Mouse (Mus musculus) G1E (cell line): ENCODE measurements around the gene Dnah17. TPM values are rescaled to one million over a fixed set of nuclear protein-coding genes. Genes with fewer than 3 reads are reported as not detected.

ENCODE experiments used
- ATAC-seq: 2 replicates; pipeline ENCODE4 v1.8.0; 2016; ENCODE audit warnings: mild to moderate bottlenecking; ENCODE audit not compliant: insufficient number of reproducible peaks, poor library complexity, low FRiP score, severe bottlenecking; ENCODE audit errors: extremely low read depth
- DNase-seq: peaks from one replicate; pipeline ENCODE4 v3.0.0; 2012; ENCODE audit warnings: low spot score
- H3K27me3 ChIP-seq: 2 replicates; pipeline ENCODE4 v1.6.1; 2012; ENCODE audit warnings: mild to moderate bottlenecking, low read length, inconsistent platforms; ENCODE audit not compliant: insufficient read depth
- H3K36me3 ChIP-seq: replicated peaks from 2 replicates; pipeline ENCODE3; 2012; ENCODE audit warnings: mild to moderate bottlenecking, inconsistent platforms
- H3K4me1 ChIP-seq: 2 replicates; pipeline ENCODE4 v1.6.1; 2012; ENCODE audit warnings: low read depth, low read length, inconsistent platforms, mixed read lengths; ENCODE audit not compliant: insufficient read depth
- H3K4me3 ChIP-seq: 2 replicates; pipeline ENCODE4 v1.5.1; 2012; ENCODE audit warnings: low read depth, mild to moderate bottlenecking, inconsistent platforms, low read length, moderate library complexity, mixed read lengths
- H3K9me3 ChIP-seq: replicated peaks from 2 replicates; pipeline ENCODE4 v1.6.1; 2012; ENCODE audit warnings: inconsistent platforms
- CTCF ChIP-seq: IDR thresholded peaks from 2 replicates; pipeline ENCODE4 v1.5.1; 2012; ENCODE audit warnings: low read depth, low read length, inconsistent platforms, mixed read lengths
- GATA1 ChIP-seq: IDR thresholded peaks from 2 replicates; pipeline ENCODE4 v1.6.1; 2012; ENCODE audit warnings: borderline replicate concordance, low read length, inconsistent platforms, mixed read lengths
- GATA2 ChIP-seq: IDR thresholded peaks from 2 replicates; pipeline ENCODE4 v1.6.1; 2012; ENCODE audit warnings: low read depth, low read length, inconsistent platforms, borderline replicate concordance
- POLR2AphosphoS5 ChIP-seq: IDR thresholded peaks from 2 replicates; pipeline ENCODE4 v1.6.1; 2012; ENCODE audit warnings: low read depth, low read length, inconsistent platforms; ENCODE audit not compliant: insufficient replicate concordance
- TAL1 ChIP-seq: conservative IDR thresholded peaks from 2 replicates; pipeline ENCODE4 v1.6.1; 2012; ENCODE audit warnings: low read depth, low read length, inconsistent platforms, mixed read lengths
- polyA plus RNA-seq: library from polyadenylated mRNA; stranded (reverse); fragments of >175 nt; gene quantifications from 2 replicates; pipeline ENCODE4 v1.2.3, GENCODE M21; 2012
- total RNA-seq, 2 experiments: library from RNA; stranded (forward) in 1 of 2; stranded (reverse) in 1 of 2; fragments of 200-1000 nt in 1 of 2; fragments of >200 nt in 1 of 2; fragmentation: Nextera tagmentation in 1 of 2; gene quantifications; 2 replicates each; pipeline ENCODE4 v1.2.3; 2014 to 2017

Dnah17 gene
- total and polyA plus RNA-seq, 3 experiments = 0.11 TPM; not detected in 2

DNA sequence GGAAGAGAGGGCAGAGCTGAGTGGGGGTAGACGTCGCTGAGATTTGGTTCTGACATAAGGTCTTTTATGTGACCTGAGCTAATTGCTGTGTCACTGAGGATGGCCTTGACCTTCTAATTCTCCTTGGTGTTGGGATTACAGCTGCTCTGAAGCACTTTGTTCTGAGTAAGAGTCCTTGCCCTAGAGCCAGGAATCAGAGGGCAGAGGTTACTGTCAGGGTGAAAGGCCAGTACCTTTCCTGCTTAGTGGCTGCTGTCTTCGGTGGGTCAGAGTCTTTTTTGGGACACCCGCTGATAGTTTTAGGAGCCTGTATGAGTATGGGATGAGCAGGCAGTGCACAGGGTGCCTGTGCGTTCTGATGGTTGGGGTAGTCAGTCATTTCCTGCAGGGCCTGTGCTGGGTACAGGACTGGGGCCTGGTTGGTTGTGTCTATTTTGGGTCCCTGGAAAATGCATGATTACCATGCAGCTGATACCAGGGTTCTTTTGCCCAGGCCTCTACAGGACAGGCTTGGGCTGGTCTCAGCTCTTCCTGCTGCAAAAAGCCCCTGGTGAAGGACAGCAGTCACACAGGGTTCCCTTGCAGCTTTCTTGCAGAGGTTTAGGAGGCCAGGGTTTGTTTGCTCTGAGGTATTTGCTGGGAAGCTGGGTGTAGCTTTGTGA lies 122.2 kb downstream of the Dnah17 start:
- ATAC-seq = no peak
- Histone ChIP-seq H3K4me1 (peaks cover 38% of the 10 kb centered on the region), H3K36me3 (peaks cover 100% of the 10 kb centered on the region), H3K4me3 (no peak overlapping the region), H3K9me3 (no peaks in the 10 kb centered on the region), H3K27me3 (no peaks in the 10 kb centered on the region)
- TF ChIP-seq GATA1 (no peak), CTCF (no peak), TAL1 (no peak), GATA2 (no peak), POLR2AphosphoS5 (no peak)
- no peak for DNase-seq

DNA sequence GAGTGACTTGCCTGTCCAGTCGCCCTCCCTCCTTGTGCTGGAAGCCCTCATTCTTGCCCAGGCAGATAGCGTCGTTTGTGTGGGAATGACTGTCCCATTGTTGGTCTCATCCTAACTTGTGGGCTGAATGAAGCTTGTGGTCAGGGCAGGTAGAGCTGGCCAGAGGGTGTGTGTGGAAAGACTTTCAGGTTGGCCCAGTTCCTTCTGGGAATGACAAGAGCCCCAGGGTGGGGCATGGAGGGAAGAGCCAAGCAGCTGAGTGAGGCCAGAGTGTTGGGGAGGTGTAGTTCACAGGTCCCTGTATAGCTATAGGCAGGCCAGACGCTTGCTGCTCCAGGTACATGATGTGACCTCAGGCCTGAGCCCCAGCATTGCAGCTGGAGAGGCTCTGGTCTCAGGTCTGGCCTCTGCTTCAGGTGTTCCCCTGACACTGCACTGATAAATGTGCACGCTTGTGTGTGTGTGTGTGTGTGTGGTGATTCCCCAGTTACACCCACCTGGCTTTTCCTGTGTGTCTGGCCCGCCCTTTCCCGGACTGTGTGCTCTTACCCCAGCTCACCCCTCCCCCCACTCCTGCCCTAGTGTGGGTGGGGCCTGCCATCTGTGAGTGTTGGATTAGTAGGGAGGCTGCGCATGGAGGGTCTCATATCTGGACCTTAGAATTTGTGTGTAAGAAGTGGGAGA lies 122.8 kb downstream of the Dnah17 start:
- Histone ChIP-seq H3K4me1 (peaks cover 38% of the 10 kb centered on the region), H3K27me3 (no peaks in the 10 kb centered on the region), H3K36me3 (peaks cover 99% of the 10 kb centered on the region), H3K9me3 (no peaks in the 10 kb centered on the region), H3K4me3 (peak overlapping the region; percentile 6; the same call in 1 of the 2 replicates)
- DNase-seq = no peak
- ATAC-seq = no peak
- TF ChIP-seq POLR2AphosphoS5 (no peak), CTCF (no peak), TAL1 (no peak), GATA1 (no peak), GATA2 (no peak)

DNA sequence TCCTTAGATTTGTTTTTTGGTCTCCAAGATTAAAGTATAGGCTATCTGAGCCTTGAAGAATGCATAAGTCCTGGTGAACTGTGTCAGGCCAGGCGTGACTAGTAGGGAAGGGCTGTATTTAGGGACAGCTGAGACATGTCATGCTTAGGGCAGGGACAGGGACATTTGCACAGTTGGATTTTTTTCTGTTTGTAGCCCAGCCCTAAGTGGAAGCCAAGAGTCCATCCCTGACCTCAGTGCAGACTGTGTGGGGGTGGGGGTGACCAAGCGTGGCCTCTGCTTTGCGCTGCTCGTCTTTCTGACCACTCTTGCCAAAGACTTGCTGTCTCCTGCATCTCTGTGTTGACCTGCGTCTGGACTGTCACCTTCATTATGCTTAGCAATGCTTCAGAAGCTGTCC lies 126.2 kb downstream of the Dnah17 start:
- TF ChIP-seq GATA2 (no peak), POLR2AphosphoS5 (no peak), GATA1 (no peak), CTCF (no peak), TAL1 (no peak)
- H3K36me3 ChIP-seq = peaks cover 99% of the 10 kb centered on the region
- no peak for DNase-seq

DNA sequence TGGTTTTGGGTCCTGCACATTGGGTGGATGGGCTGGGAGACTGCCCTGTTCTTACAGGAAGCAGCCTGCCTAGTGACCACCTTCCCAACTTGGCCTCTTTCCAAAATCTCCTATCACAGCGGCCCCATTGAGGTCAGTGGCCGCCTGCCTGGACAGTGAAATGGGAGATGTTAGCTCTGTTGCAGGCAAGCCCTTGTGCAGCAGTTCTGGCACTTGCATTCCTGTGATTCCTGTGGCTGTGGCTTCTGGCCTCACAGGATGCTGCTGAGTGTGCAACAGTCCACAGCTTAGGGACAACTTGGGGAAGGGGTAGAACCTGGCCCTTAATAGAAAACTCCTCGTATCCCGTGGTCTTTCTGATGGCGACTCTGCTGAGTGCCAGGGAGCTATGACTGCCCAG lies 126.7 kb downstream of the Dnah17 start:
- no peak for TF ChIP-seq POLR2AphosphoS5
- no peak for TF ChIP-seq GATA2
- TF ChIP-seq CTCF = no peak
- no peak for TF ChIP-seq GATA1
- no peak for TF ChIP-seq TAL1
- DNase-seq (no peak), ATAC-seq (no peak)
- Histone ChIP-seq H3K4me3 (no peak overlapping the region), H3K9me3 (no peaks in the 10 kb centered on the region), H3K36me3 (peaks cover 99% of the 10 kb centered on the region), H3K27me3 (no peaks in the 10 kb centered on the region), H3K4me1 (peaks cover 46% of the 10 kb centered on the region)

More for the DNA sequence above, 126.2 kb downstream of the Dnah17 start:
- no peak for ATAC-seq
- no peaks in the 10 kb centered on the region for H3K27me3 ChIP-seq
- peaks cover 48% of the 10 kb centered on the region for H3K4me1 ChIP-seq
- H3K9me3 ChIP-seq = no peaks in the 10 kb centered on the region
- no peak overlapping the region for H3K4me3 ChIP-seq

DNA sequence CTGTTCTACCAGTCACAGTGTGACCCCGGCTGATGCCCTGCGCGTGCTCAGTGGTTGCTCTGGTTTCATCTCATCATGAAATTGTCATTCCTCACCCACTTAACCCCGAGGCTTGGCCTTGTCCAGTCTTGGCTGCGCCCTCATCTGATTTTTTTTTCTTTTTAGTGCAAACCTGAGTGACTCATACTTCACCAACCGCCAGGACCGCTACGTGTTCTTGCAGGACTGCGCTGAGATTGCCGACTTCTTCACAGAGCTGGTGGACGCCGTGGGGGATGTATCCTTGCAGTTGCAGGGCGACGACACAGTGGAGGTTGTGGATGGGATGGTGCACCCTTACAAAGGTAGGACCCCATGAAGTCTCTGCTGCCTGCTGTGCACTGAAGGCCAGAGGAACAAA lies 127.3 kb downstream of the Dnah17 start:
- peaks cover 99% of the 10 kb centered on the region for H3K36me3 ChIP-seq
- DNase-seq (no peak), ATAC-seq (no peak)
- TF ChIP-seq GATA2 (no peak), CTCF (no peak), GATA1 (no peak), POLR2AphosphoS5 (no peak), TAL1 (no peak)
- H3K27me3 ChIP-seq = no peaks in the 10 kb centered on the region
- H3K9me3 ChIP-seq = no peaks in the 10 kb centered on the region
- no peak overlapping the region for H3K4me3 ChIP-seq
- peaks cover 45% of the 10 kb centered on the region for H3K4me1 ChIP-seq

DNA sequence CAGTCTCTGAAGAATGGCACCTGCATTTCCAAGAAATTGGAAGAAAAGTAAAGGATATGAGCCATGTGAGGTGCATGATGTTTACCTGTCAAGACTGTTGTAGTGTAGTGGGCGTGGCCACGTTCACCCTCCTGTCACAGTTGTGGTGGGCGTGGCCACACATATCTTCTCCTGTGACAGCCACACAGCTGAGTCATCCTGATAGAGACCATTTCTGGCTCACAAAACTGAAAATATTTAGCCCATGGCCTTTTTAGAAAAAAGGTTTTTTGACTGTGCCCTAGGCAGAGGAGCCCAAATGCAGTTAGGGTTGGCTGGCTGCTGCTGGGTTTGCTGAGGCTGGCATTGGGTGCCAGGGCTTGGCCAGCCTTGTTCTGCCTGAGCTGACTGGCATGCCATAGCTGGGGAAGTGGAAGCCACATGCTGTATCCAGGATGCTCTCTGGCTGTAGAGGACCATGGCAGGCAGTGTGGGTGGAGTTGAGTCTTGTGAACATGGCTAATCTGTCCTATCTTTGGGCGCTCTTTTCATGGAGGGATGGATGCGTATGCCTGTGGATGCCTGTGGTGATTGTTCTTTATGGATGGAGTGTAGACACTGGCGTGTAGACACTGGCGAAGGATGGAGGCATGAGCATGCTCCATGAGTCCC lies 129.7 kb downstream of the Dnah17 start:
- peak; percentile 47 for DNase-seq
- peak; percentile 76 for ATAC-seq
- no peak for TF ChIP-seq TAL1
- TF ChIP-seq GATA1 = no peak
- no peak for TF ChIP-seq GATA2
- no peak for TF ChIP-seq POLR2AphosphoS5
- no peak for TF ChIP-seq CTCF
- no peaks in the 10 kb centered on the region for H3K27me3 ChIP-seq
- H3K36me3 ChIP-seq = peaks cover 96% of the 10 kb centered on the region
- peak overlapping the region; percentile 47; the same call in 1 of the 2 replicates for H3K4me3 ChIP-seq
- H3K4me1 ChIP-seq = peaks cover 30% of the 10 kb centered on the region
- H3K9me3 ChIP-seq = no peaks in the 10 kb centered on the region
